Mouse (Mus musculus) brown adipose tissue, adult 24 weeks (tissue): ENCODE measurements at regions not wholly inside any gene's neighbourhood (a gene's known extent, or its start where the extent isn't known, plus 50 kb on each side); places are given as distances from the start of the nearest gene placed in this dataset.

Experiments
- H3K27ac ChIP-seq: fragments of 200-500 bp; replicated peaks from 2 replicates; pipeline ENCODE4 v1.5.1; 2012; ENCODE audit warnings: low read depth, mild to moderate bottlenecking, low read length
- H3K4me1 ChIP-seq: fragments of 200-500 bp; 2 replicates; pipeline ENCODE4 v1.6.1; 2012; ENCODE audit warnings: low read length, mixed read lengths; ENCODE audit not compliant: control insufficient read depth, insufficient read depth, insufficient read length
- H3K4me3 ChIP-seq: fragments of 200-500 bp; 2 replicates; pipeline ENCODE4 v1.5.1; 2012; ENCODE audit warnings: low read depth, mild to moderate bottlenecking, low read length, moderate library complexity; ENCODE audit not compliant: insufficient read depth

DNA sequence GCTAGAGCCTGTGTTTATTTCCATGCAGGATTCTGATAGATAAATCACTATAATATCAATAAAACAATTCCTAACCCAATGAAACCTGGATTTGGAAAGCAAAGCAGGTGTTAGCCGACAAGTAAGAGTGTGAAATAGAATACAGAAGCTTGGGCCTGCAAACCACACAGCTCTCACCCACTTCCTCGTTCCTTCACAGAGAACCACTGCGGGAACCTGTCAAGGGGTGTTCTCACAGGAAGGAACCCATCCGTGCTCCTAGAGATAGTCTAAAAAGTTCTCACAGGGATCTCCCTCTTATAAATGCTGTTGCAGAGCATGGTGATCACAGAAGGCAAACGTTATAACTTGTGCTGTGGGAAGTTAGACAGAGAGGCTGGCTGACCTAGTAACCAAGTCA, 291.7 kb upstream of the Spred2 start:
- Histone ChIP-seq H3K4me3 (no peak overlapping the region), H3K4me1 (no peaks in the 10 kb centered on the region), H3K27ac (no peak overlapping the region)

DNA sequence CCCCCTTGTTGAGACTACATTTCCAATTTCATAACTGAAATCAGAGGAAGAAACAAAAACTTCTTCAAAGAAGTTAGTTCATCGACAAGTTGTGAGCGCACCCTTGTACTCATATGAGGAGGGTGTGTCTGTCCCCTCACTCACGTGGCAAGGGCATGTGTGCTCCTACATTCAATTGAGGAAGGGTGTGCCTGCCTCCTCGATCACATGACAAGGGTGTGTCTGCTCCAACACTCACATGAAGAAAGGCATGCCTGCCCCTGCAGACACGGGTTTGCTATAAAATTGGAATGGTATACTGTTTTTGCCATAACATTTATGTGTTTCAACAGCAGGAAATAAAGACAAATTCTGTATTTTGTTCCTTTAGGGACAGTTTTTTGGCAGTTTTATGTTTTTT, 290.6 kb upstream of the Spred2 start:
- no peaks in the 10 kb centered on the region for H3K4me1 ChIP-seq
- H3K4me3 ChIP-seq, result no peak overlapping the region
- no peak overlapping the region for H3K27ac ChIP-seq

GRCm38 (mm10) chr11:19641153-19641552, 283.0 kb upstream of the Spred2 start:
- Histone ChIP-seq H3K27ac (no peak overlapping the region), H3K4me1 (no peaks in the 10 kb centered on the region), H3K4me3 (no peak overlapping the region)

DNA sequence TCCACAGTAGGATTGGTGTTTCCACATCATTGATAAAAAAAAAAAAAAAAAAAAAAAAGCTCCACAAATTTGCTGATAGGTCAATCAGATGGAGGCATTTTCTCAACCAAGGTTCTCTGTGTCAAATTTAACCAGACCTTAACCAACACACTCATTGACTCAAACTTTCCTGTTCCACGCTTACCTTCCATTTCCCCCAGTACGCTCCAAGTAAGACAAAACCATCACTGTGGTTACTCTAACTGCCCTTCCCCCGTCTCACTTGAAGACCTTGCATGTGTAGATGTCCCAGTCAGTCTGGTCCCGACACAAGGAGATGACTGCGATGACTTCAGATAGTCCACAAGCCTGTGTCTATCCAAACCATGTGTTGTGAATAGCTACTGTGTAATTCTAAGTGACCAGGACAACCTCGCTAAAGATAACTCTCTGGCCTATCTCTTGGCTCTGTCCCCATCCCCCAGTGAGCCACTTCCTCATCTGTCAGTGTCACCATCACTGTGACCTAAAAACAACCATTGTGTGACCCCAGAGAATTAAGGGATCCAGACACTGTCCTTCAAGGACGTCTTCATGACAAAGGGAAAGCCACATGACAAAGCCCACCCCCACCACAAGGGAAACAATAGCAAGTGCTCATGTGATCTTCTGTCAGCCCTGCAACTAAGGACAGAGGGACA, 279.9 kb upstream of the Spred2 start:
- H3K4me3 ChIP-seq, result no peak overlapping the region
- H3K27ac ChIP-seq, result no peak overlapping the region
- no peaks in the 10 kb centered on the region for H3K4me1 ChIP-seq

DNA sequence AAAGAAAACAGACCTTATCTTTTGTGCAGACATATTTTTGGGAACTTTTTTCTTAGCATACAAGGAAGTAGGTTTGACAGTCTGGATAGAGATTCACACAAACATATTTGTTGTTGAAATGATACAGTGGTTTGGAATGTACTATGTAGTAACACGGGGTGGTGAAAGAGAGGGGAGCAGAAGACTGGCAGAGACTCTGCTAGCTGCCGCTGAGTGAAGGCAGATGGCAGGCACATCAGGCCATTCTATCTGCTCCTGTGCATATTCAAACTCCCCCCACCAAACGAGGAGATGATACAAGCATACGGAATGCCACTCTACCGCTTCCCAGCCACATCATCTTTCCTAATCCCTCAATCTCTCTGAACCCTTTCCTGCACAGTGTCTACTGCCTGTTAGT, 279.1 kb upstream of the Spred2 start:
- Histone ChIP-seq H3K4me1 (no peaks in the 10 kb centered on the region), H3K27ac (no peak overlapping the region), H3K4me3 (no peak overlapping the region)

DNA sequence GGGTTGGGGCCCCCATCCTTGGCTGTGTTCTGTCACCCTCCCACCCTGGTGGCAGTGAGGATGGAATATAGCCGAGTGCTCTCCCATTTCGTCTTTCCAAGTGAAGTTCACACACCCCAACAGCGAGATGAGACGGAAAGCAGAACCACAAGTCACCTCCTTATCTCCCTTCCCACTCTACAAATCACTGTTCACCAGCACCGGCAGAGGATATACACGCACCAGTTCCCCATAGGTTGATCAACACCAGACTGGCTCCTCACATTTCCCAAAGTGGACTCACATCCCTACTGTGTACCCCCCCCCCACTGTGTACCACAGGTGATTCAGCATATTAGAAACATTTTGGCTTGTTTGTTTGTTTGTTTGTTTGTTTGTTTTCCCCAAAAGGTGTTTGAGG, 272.7 kb upstream of the Spred2 start:
- H3K4me1 ChIP-seq, result no peaks in the 10 kb centered on the region
- H3K27ac ChIP-seq, result no peak overlapping the region
- no peak overlapping the region for H3K4me3 ChIP-seq

DNA sequence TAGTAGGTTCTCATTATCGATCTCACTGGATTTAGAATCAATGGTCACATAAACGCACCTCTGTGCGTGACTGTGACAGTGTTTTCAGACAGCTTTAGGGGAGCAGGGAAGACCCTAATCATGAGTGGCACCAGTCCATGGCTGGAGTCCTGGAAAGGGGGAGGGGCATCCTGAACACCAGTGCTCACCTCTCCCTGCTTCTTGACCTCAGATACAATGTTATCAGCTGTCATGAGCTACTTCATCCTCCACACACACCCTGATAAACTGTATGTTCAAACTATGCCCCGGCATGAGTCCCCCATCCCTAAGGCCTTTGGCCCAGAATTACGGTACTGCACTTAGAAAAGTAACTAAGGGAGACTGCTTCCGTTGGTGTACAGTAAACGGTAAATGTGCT, 272.2 kb upstream of the Spred2 start:
- H3K4me1 ChIP-seq, result no peaks in the 10 kb centered on the region
- no peak overlapping the region for H3K4me3 ChIP-seq
- H3K27ac ChIP-seq, result no peak overlapping the region

- no peak overlapping the region for H3K4me3 ChIP-seq
- H3K27ac ChIP-seq, result no peak overlapping the region
- H3K4me1 ChIP-seq, result no peaks in the 10 kb centered on the region
Measured at GRCm38 (mm10) chr11:19659511-19659910, 264.7 kb upstream of the Spred2 start.

GRCm38 (mm10) chr11:19666732-19667131, 257.4 kb upstream of the Spred2 start:
- no peaks in the 10 kb centered on the region for H3K4me1 ChIP-seq
- no peak overlapping the region for H3K27ac ChIP-seq

GRCm38 (mm10) chr11:19670853-19671530, 253.2 kb upstream of the Spred2 start:
- H3K4me3 ChIP-seq, result no peak overlapping the region
- no peak overlapping the region for H3K27ac ChIP-seq
- no peaks in the 10 kb centered on the region for H3K4me1 ChIP-seq

More at GRCm38 (mm10) chr11:19666732-19667131, 257.4 kb upstream of the Spred2 start:
- H3K4me3 ChIP-seq, result no peak overlapping the region

DNA sequence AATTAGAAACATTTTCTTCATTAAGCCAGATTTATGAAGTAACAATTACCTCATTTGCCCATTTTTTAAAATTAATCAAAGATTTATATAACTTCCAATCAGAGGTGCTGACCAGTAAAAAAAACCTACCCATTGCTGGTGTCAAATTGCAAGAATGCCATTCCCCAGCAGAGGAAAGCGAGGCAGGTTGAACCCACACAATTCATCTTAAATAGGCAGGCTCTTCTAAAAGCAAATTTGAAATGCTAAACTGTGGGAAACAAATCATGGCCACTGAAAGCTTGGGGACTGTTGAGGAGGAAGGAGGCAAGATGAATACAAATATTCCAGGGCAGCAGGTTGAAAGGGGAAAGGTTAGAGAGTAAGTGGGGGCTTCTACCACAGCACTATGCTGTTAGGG, 251.2 kb upstream of the Spred2 start:
- Histone ChIP-seq H3K4me3 (no peak overlapping the region), H3K4me1 (no peaks in the 10 kb centered on the region), H3K27ac (no peak overlapping the region)

GRCm38 (mm10) chr11:19676514-19676913, 247.7 kb upstream of the Spred2 start:
- Histone ChIP-seq H3K27ac (no peak overlapping the region), H3K4me3 (no peak overlapping the region), H3K4me1 (no peaks in the 10 kb centered on the region)

DNA sequence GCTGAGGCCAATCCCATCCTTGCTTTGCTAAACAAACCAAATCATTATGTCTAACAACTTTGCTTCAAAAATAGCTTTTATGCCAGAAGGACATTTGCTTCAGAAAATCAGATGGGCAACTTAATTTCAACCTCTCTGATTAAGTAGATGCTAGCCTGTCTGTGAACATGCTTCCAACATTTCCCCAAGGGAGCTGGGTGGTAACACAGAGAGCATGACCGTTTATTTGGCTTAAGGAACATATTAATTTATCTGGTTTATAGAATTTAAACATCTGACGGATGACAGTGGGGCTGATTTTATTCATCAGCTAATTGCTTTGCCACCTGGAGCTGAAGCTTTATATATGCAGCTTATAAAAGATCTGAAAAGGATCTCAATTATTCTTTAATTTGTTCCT, 245.1 kb upstream of the Spred2 start:
- H3K4me1 ChIP-seq, result no peaks in the 10 kb centered on the region
- no peak overlapping the region for H3K27ac ChIP-seq
- no peak overlapping the region for H3K4me3 ChIP-seq

DNA sequence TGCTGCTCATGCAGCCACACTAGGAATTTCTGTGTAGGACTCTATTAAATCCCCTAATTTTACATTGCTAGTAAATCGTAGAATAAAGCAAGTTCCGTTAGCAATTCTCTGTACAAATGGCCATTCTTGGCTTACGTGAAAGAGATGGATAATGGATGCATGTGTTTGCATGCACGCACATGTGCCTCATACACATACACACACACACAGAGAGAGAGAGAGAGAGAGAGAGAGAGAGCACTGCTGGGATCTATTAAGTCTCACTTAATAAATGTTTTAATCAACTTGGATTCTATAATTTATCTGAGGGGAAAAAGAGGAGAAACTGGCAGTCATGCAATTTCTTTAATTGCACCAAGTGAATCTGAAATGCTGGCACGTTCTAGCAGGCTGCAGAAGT, 244.5 kb upstream of the Spred2 start:
- no peaks in the 10 kb centered on the region for H3K4me1 ChIP-seq
- no peak overlapping the region for H3K4me3 ChIP-seq

DNA sequence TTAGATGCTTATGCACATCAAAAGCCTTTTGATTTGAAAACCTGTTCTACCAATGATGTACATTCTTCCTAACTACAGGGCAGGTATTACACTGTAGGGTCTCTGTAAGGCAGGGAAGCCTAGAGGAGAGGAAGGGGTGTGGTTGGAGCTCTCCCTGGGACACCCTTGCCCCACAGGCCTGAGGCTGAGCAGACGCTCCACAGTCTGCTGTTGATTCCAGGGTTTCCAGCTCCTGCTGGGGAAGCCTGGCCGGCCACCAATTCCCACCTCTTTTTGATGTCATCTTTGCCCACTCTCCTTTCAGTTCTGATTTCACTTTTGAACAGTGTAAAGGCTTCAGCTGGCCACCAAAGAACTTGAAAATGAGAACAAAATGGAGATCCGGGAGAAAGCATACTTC, 223.0 kb upstream of the Spred2 start:
- Histone ChIP-seq H3K27ac (no peak overlapping the region), H3K4me1 (no peaks in the 10 kb centered on the region), H3K4me3 (no peak overlapping the region)

More for the DNA sequence above, 244.5 kb upstream of the Spred2 start:
- H3K27ac ChIP-seq, result no peak overlapping the region

- H3K4me1 ChIP-seq, result no peaks in the 10 kb centered on the region
- no peak overlapping the region for H3K27ac ChIP-seq
- H3K4me3 ChIP-seq, result no peak overlapping the region
Measured at GRCm38 (mm10) chr11:19708821-19709220, 215.4 kb upstream of the Spred2 start.
